Mouse (Mus musculus) spleen, adult 18-20 months (tissue): Measurements from ENCODE around the gene Fam167b.
"Not testable (repeated sequence)": the region's sequence is repeated elsewhere in the genome, so short reads cannot be mapped to it uniquely, and the experiment has no call there.

Experiments
- DNase-seq, 2 experiments: peaks; one replicate each; pipeline ENCODE4 v3.0.0; 2022; ENCODE audit warnings: mixed read lengths in 2 of 2

Fam167b gene

DNA sequence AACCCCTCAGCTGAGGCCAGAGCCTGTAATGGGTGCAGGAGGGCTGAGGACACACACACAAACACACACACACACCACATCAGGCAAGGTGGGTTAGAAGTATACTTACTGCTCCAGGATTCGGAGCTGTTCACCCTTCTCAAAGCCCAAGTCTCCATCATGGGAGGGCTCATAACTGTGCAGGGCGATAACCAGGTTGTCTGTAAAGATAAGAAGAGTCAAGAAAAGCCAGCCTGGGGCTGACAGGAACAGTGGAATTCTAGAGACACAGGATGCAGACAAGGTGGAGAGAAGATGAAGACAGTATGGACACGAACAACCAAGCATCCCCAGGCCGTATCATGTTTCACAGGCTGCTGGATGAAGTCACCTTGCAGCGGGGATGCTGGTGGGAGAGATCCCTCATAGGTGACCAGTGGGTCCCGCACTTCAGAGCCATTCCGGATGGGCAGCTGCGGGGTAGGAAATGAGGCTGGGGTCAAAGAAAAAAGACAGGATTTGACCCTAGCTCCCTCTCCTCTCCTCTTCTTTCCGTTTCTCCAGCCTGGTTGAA lies 21.0 kb downstream of the Fam167b start:
- DNase-seq, result no peak

DNA sequence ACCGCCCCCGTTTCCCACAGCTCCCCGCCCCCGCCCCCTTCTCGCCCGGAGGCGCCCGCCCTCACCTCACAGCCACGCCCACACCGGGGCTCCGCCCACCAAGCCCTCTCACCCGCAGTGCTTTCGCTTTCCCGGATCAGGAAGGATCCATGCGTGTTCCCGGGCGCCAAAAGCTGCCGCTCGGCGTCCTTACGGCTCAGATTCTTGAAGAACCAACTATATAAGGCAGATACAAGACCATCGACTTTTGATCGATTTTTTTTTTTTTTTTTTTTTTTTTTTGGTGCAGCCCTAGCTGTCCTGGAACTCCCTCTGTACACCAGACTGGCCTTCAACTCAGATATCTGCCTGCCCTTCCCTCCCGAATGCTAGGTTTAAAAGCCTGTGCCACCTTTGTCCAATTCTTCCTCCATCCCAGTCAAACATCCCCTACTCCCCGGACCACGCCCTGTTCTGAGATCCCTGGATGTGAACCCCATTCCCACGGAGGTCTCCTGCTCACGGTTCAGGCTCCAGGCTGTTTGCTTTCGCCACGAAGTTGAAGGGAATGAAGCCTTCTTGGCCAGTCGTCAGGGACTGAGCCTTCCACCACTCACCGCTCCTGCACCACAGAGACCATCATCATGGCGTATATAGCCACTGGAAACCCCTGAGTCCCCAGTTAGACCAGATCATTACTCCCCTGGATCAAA lies 21.7 kb downstream of the Fam167b start:
- DNase-seq, result peak; percentile 77 to 93

DNA sequence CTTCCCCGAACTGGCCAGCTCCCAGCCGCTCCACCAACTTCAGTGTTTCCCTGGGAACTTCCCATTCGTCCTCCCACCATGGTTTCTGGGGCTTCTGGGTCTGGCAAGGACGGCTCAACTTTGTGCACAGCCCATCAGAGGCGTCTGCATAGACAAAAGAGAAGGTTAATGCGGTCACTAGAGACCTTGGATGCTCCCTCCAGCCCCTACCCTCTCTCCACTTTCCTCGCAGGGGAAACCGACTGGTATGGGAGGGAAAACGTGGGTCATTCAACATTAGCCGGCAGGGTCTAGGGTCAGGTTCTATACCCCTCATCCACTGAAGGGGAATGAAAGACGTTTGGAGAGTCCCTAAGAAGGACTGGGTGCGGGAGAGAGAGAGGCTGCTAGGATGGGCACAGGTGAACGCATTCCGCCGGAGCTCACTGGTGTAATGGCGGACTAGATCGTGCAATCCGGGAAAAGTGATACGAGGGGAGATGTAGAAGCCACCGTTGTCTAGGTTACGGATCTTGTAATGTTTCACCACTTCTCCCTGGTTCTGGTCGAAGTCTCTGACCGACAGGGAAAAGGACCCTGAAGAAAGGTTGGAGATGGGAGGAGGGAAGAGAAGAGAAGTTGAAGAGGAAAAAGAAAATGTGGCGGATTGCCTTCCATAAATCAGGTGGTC lies 22.4 kb downstream of the Fam167b start:
- no peak for DNase-seq

DNA sequence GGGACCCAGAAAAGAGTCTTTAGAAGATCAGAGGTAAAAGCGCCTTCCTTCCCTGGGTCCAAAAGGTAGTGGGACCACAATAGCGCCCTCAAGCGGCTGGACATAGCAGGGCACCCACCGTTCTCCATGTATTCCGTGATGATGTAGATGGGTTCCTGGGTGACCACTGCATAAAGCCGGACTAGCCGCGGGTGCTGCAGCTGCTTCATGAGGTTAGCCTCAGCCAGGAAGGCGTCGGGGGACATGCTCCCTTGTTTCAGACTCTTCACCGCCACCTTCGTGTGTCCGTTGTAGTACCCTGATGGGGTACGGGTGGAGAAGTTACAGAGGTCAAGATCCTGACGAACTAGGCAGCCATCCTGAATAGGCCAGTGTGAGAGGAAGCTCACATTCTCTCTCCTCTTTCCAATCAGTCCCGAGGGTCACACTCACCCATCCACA lies 22.9 kb downstream of the Fam167b start:
- DNase-seq, result peak in 1 of 2 experiments; percentile 55

DNA sequence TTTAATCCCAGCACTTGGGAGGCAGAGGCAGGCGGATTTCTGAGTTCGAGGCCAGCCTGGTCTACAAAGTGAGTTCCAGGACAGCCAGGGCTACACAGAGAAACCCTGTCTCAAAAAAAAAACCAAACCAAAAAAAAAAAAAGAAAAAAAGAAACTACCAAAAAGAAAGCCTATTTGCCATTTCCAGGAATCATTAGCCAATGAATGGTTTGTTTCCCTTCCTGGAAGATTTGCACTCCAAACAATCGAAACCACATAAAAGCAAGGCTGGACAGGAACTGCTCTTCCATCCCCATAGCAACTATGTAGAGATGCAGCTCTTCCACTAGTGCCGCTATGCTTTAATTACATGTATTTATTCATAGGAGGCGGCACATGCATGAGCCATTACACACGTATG lies 23.8 kb downstream of the Fam167b start:
- not testable (repeated sequence) for DNase-seq

DNA sequence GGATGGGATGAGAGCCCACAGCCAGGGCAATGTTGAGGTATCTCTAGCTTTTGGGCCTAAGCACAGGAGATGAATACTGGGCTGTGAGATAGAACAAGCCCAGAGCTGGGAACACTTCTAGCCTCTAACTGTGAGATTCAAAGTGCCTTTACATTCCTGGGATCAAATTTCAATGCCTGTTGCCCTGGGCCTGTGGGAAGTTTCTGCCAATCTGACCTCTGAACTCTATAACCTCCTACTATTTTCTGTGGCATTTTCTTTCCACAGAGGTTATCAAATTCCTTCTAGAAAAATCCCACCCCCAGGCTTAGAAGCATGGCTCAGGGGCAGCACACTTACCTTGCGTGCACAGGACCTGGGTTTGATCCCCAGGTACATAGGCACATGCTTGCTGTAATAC lies 28.1 kb downstream of the Fam167b start:
- DNase-seq, result no peak

DNA sequence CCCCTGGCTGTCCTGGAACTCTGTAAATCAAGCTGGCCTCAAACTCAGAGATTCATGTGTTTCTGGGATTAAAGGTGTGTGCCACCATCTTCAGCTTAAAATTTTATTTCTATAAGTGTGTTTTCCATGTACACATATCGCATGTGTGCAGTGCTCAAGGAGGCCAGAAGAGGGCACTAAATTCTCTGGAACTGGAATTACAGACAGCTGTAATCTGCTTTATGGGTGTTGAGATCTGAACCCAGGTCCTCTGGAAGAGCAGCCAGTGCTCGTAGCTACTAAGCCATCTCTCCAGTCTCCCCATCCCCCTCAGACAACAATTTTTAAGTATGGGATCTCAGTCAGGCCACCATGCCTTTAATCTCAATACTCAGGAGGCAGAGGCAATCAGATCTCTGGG lies 29.0 kb downstream of the Fam167b start:
- peak in 1 of 2 experiments; percentile 58 for DNase-seq

DNA sequence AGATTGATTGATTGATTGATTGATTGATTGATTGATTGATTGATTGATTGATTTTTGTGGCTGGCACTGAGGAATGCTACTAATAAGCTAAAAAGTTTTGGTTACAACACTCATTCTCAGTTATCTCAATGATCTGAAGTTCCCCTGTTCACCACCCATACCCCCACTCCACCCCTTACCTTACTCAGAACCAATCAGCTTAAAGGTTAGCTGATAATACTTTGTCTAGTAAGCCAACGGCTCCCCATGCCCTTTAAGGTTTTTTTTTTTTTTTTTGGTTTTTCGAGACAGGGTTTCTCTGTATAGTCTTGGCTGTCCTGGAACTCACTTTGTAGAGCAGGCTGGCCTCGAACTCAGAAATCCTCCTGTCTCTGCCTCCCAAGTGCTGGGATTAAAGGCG lies 30.7 kb downstream of the Fam167b start:
- DNase-seq, result not testable (repeated sequence)

DNA sequence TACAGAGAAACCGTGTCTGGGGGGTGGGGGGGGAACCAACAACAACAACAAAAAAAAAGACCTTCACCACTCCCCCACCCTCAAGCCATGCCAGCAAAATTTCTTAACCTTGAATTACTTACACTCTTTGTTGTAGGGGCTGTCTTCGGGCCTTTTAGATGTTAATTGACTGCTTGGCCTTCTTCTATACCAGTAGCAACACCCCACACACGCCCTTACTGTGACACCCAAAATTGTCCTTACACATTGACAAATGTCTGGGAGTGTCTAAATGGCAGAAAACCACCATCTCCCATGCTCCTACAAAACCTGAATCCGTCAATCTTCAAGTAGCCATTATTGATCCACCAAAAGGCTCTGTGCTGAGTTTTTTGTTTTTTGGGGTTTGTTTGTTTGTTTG lies 34.2 kb downstream of the Fam167b start:
- no peak for DNase-seq

DNA sequence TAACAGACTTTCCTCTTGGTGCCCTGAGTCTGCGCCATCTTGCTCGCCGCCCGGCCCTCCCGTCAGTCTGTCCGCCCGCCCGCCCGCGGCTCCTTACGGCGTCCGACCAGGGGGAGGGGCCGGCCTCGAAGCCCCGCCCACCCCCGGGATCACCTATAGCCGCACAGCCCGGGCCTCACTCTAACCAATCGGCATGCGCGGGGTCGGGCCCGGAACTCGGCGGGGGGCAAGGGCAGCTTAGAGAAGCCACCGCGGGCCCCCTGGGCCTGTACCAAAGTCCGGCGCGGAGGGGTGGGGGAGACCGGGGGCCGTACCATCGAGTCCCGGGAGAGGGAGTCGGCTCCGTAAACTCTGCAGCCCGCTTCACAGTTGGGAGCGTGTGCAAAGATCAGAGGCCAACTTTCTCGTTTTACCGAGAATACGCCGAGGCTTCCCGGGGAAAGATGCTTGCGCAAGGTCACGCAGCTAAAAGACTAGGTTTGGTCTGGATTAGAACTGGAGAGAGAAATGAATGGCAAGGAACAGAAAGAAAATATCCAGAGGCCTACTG lies 35.7 kb downstream of the Fam167b start, which contains the start of gene Hdac1:
Gene Hdac1 (minus strand): TSS at position 122 of the 550 bp plus-strand sequence.
- DNase-seq, result peak; percentile 97

DNA sequence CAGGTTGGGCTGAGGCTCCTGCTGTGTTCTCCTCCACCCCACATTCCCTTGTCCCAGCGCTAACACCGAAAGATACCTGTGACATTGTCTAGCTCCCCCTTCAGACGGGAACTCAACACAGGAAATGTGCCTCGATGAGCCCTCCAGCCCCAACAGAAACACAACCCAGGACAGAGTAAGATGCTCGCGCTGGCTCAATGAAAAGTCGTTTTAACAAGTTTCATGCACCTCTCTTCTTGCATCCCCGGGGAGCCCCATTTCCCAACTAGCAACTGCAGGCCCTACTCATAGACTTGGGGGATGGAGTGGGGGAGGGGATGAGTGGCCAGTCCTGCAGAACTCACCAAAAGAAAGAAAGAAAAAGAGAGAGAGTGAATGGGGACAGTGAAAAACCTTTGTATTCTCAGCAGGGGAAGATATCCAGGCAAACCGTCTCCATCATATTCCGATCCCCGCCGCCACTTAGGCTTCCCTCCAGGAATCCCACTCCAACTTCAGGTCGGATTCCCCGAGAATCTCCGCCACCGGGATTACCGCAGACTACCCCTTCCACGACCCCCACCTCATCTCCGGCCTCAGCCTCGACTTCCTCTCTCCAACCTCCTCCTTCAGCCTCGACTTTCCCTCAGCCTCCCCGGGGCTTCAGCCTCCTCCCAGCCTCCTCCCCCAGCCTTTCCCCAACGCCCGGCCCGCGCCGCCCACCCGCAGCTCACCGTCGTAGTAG lies 36.3 kb downstream of the Fam167b start:
- DNase-seq, result peak; percentile 11 to 37

DNA sequence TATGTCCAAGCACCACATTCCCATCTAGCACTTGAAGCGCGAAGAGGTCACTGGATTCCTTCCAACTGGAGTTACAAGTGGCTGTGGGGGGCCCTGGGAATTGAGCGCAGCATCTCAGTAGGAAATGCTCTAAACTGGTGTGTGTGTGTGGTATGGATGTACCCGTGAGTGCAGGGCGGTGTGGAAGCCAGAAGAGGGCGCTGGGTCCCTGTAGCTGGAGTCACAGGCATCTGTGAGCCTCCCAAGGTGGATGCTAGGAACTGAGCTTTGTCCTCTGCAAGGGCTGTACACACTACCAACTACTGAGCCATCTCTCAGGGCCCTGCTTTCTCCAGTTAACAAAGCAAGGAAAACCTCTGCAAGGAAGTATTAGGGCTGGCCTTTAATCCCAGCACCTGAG lies 38.3 kb downstream of the Fam167b start:
- peak; percentile 14 to 47 for DNase-seq

DNA sequence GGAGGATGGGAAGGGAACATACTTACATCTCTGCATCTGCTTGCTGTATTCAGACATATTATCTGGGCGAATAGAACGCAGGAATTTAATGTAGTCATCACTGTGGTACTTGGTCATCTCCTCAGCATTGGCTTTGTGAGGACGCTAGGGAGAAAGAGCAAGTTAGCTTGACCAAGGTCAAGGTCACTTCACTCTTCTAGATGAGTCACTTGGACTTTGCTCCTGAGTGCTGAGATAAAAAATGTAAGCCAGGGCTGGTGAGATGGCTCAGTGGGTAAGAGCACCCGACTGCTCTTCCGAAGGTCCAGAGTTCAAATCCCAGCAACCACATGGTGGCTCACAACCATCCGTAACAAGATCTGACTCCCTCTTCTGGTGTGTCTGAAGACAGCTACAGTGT lies 49.4 kb downstream of the Fam167b start:
- DNase-seq, result not testable (repeated sequence)
